Mouse (Mus musculus) gastrocnemius, postnatal 10 days (tissue): ENCODE results near the gene Vps4b. TPM values are rescaled to one million over a fixed set of nuclear protein-coding genes. Genes with fewer than 3 reads are reported as not detected.

ENCODE experiments used
- DNase-seq: peaks from one replicate; pipeline ENCODE4 v3.0.0; 2021; ENCODE audit warnings: mixed read lengths
- long read RNA-seq, 2 experiments: library from polyadenylated mRNA; stranded (forward); transcript quantifications; one replicate each; pipeline ENCODE4 v2.0.0; 2021
- total RNA-seq, 2 experiments: library from RNA; stranded (reverse); gene quantifications; 2 replicates each; pipeline ENCODE4 v1.2.3; 2021

Gene Vps4b
- 10 to 100 TPM; 31.6 to 39.2 TPM for total RNA-seq
- long read RNA-seq, experiment 1, full-length matches to known transcripts = 33 of 36 reads
- long read RNA-seq, experiment 1, partial matches to known transcripts = 1 of 36 reads
- long read RNA-seq, experiment 1, other reads (novel, unspliced or antisense) = 2 of 36 reads
- long read RNA-seq, experiment 2, full-length matches to known transcripts = 29 of 34 reads
- long read RNA-seq, experiment 2, partial matches to known transcripts = 2 of 34 reads
- long read RNA-seq, experiment 2, other reads (novel, unspliced or antisense) = 3 of 34 reads

DNA sequence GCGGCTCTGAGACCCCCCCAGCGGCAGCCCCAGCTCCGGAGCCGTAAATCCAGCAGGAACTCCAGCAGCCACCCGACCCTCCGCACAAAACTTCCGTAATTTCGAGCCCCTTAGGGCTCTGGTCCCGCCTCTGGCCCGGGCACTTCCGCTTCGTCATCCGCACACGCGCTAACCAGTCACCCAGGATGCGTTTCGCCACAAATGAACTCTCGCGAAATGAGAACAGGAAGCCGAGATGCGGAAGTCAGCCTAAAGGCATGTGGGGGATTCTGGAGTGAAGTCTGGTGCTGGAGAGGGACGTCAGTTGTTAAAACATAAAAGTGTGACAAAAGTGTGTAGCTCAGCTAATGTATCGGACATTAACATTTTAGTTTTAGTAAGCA, at the start of gene Vps4b:
Gene Vps4b (minus strand): TSS at position 187 of the 383 bp plus-strand sequence.
- DNase-seq = peak; percentile 85

DNA sequence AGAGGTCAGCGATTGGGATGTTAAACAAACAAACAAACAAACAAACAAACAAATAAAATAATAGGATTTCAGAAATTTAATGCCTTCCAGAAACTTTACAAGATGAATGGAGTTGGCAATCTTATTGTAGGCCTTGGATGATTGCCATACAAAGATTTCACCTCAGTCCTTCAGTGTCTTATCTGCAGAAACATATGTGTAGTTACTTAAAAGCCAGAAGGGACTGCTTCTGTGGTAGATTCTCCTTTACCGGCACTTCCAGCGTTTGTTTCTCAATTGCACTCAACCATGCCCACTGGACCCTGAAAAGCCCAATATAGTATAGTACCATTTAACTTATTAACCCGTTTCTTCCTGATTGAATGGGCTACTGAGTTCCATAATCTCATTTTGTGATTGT, 32.3 kb upstream of the Vps4b start:
- no peak for DNase-seq

DNA sequence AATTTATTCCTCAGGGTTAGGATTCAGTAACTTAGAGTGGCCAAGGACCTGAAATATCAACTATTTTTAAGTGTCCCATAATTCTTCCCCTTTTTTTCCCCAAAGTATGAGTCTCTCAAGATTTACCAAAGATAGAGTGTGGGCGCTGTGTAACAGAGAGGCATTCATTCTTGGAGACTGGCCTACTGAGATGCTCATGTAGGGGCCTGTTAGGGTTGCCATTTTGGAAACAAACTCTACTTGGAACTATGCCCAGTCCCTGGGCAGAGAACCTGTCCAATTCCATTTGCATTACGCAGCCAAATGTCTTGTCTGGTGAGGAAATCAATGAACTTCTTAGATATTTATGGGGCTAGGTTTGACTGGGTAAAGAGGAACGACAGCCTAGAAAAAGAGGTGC, 25.8 kb upstream of the Vps4b start:
- no peak for DNase-seq

DNA sequence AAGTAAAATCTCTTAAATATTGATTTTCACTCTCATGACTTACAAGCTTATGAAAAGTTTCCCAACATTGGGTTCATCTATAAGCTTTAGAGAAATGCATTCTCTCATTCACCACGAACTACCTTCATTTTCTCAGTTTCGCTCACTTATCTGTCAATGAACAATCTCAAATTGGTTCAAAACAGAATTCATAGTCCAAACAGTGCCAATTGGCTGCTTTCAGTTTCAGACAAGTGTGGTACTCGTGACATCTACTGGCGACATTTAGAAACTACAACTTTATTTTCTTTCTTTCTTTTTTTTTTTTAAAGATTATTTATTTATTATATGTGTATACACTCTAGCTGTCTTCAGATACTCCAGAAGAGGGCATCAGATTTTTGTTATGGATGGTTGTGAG, 21.8 kb upstream of the Vps4b start:
- no peak for DNase-seq

DNA sequence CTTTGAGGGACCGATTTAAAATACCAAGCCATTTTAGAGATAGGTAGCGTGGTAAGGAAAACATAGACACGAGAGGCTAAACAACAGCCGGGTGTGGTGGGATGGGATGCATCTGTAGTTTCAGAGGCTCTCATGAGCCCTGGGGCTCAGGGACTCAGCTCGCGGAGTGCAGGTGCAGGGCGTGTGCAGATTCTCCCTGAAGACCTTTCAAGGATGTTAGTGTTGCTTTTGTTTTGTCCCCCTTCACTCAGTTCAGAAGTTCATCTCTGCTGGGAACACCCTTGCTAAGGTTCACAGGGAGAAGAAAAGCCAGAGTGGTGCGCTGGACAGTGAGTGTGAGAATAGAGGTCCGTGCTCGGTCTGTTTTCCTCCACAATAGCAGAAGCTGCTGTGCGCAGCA, 20.2 kb upstream of the Vps4b start:
- no peak for DNase-seq

DNA sequence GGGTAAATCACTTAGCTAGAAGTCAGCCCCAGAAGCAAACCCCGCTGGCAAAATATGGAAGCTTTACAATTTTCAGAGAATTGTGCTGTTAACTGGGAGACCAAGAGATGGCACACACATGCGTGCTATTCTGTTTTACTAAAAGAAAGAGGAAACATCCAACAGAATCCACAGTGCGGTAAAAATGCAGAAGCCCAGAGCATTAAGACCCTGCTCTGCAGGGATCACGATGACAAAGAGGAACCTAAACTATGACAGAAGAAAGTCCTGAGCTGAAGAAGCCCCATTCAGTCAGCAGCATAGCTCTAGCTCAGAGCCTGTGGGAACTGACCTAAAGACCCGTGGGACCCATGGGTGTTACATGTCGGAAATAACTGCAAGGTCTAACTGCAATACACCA, 18.7 kb upstream of the Vps4b start:
- DNase-seq = no peak

DNA sequence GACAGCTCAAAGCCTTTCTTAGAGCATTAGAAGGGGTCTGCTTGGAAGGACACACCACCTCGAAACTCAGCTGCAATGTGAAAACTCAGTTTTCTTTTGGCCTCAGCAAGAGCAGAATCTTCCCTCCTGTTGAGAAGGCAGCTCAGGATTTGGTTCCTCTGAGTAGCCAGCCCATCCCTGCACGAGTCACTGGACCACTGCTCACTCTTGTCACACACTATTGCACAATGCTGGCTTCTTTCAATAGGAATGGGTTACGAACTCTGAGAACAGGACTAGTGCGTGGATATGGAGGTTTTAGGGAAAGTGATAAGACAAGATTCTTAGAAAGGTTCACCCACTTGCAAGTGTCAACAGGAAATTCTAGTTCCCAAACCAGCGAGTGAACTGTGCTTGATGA, 18.3 kb upstream of the Vps4b start:
- DNase-seq = no peak

DNA sequence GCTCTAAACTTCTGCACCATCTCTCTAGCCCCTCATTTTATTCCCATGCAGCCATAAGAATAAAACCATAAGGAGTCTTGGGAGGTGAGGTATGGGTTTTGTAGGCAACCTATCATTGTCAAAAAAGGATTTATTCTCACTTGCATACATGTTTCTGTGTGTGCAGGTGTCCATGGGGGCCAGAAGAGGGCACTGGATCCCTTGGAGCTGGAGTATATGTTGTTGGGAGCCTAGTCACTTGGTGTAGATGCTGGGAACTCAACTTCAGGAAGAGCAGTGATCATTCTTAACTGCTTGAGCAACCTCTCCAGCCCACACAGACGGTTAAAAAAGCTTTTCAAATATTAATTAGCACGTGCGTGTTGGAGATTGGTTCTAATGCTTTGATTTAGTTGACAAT, 3.4 kb upstream of the Vps4b start:
- no peak for DNase-seq

DNA sequence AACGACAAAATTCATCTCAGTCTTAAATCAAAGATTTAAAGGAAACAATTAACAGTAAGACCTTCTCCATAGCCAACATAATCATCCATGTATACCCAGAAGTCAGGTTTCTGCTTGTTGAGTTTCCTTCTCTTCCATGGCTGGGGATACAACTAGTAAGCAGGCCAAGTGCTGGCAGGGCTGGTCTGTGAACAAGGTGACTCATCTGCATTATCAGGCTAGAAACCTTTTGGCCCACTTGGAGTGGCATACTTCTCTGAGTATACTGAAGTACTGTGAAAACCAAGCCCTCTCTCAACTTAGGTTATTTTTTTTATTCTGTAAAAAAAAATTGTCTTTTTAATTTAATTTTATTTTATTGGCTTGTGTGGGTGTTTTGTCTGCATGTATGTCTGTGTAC, 2.9 kb upstream of the Vps4b start:
- DNase-seq = no peak

DNA sequence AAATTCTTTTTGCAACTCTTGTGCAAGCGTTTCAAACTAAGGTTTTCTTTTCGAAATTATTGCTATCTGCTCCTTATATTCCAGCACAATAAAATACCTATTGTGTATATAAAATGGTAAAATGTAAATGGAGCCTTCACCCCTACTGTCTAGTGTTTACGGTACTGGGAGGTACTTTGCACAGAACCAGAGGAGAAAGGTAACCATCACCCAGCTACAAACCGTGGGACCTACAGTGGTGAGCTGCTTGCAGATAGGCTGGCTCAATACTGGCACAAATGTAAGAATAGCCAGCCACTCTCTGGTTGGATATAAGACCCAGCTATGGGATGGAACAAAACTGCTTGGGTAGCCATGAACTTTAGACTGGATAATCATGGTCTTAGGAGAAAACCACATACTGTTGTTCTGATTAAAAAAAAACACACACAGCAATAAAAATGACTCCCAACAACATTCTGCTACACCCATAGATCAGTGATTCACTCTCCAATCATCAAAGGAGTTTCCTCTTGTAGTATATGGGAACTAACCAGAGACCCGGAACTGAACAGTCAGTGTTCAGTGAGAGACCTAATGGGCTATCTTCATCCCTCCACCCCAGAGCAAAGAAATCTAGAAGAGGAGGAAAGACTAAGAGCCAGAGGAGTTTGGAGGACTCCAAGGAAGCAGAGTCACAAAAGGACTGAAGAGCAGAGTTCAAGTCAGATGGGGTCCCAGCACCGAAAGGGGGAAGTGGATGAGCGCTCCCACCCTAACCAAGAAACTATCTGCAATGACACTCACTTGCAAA, 655 bp upstream of the Vps4b start:
- no peak for DNase-seq

DNA sequence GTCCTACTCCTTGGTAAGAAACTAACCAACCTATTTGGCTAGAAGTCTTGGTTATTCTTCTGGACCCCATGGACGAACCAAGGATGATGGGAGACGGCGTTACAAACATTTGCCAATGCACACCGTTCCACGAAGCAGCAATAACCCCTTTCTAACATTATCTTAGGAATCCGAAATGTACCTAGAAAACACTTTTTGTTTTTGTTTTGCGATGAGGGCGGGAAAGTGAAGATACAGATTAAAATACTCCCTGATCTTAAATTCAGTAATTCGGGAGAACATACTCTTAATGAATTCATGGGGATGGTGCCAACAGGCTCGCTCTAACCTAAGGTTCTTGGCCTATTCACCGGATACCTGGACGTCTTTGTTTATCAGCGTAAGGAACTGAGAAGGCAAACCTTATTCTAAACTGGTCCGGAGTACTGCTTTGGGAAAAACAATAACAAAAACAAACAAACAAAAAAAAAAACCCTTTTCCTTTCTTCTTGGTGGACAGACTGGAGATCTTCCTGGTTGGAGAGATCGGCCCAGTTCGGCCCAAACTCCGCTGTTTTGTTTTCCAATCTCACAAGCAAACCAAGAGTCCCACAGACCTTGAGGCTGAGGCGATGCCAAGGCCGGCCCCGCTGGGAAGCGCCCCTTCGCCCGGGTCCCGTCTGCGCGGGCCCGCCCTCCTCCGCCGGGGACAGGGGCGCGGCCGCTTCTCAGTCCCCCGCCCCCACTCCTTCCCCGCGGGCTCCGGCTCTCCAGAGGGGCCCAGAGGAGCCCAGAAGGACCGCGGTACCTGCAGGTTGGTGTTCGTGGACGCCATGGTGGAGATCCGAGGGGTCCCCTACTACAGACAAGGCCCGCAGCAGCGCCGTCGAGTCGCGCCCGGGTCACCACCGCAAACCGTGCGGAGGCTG, 640 bp downstream of the Vps4b start:
- peak; percentile 63 for DNase-seq

DNA sequence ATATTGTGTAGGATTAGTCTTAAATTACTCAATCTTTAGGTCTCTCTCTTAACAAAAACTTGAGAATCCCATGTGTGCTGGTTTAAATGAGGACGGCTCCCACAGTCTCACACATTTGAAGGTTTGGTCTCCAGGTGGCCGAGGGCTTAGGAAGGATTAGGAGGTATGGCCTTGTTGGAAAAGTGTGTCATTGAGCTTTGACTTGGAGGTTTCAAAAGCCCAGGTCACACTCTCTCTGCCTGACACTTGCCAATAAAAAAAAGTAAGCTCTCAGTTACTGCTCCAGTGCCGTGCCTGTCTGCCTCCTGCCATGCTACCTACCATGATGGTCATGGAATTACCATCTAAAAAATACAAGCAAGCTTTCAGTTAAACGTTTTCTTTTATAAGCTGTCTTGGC, 21.6 kb downstream of the Vps4b start:
- no peak for DNase-seq

DNA sequence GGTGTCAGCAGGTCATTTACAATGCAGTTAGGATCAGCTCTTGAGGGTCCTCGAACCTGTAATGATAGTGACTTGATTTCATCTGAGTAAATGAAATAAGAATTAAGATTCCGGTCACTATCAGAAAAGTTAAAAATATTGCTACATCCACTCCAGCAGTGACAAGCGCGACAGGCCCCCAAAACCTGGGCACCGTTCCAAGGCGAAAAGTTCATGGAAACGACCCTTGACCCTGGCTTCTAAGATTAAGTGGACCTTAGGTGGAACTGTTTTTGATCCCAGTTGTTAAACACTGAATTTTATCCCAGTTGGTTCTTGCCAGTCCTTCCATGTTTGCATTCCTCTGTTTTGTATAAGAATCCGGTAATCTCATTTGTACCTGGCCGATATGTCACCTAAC, 22.4 kb downstream of the Vps4b start:
- DNase-seq = no peak

DNA sequence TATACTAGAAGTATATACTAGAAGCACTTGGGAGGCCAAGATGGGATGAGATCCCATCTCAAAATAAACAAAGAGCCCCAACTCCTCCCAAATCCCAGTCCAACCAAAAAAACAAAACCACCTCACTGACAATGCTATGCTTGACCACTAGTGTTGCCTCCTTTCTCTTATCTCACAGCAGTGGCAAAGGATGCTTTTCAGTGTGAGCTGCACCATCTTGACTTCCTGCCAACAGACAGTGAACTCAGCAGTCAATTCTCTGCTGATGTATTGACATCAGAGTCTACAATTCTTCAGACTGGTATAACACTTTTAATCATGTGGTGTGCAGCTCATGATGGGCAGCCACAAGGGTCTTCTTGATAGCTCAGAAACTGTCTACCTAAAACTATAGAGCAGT, 27.8 kb downstream of the Vps4b start:
- DNase-seq = no peak

DNA sequence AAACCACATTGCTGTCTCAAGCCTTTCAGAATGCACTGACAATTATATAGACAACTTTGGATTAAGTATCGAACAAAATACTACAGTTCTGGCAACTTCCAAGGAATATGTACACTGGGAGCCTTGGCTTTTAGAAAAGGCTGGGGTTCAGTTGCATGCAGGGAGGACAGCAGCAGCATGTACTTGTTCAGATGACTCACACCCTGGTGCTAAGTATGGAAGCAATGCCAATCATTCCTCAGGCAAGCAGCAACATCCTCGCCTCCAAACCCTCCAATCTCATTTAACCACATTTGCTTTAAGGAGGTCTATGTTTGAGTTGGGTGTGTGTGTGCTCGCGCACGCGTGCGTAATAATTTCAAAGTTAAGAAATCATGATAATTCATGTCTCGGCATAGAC, 30.8 kb downstream of the Vps4b start:
- no peak for DNase-seq

DNA sequence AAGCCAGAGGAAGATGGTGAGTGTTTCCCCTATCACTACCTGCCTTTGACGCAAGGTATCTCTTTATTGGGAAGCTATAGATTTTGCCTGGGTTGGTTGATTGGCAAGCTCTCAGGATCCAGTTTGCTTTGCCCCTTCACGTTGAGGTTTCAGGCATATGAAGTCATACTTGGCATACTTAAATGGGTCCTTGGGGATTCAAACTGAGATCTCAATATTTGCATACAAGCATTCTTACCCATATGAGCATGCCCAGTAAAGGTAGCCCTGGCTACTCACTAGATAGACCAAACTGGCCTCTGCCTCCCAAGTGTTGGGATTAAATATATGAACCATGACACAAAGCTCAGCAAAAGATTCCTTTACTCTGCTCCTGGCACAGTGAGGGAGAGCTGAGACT, 31.7 kb downstream of the Vps4b start:
- DNase-seq = no peak

DNA sequence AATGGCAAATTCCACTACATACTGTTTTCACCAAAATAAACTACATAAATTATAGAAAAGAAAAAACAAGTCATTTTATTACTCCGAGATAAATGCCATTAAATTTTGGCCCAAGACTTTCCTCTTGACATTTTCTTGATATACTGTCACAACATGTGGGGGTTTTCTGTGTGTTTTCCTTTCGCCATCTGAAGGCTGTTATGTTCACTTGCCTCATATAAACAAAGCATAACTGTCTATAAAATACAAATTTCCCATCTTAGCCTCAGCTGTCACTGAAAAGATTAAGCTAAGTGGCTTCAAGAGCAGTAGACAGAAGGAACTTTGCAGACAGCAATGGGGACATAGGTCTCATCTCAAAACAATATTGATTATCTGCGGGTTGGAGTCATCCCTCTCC, 32.2 kb downstream of the Vps4b start:
- no peak for DNase-seq

DNA sequence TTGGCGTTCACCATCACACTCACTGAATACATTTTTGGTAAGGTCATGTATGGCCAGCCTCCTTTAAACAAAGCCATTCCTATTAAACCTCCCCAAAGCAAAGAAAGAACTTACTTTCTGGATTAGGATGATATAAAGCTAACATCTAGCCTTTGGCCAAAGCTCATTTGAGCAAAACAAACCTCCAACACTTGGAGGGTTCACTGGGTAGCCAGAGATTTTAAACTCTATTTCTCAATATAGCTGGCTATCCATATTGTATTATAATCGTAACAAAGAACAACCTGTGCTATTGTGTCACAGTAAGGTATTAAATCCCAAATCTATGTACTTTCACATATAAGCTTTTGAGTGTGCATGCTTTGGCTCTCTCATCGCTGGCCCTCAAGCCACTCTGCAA, 35.8 kb downstream of the Vps4b start:
- no peak for DNase-seq

DNA sequence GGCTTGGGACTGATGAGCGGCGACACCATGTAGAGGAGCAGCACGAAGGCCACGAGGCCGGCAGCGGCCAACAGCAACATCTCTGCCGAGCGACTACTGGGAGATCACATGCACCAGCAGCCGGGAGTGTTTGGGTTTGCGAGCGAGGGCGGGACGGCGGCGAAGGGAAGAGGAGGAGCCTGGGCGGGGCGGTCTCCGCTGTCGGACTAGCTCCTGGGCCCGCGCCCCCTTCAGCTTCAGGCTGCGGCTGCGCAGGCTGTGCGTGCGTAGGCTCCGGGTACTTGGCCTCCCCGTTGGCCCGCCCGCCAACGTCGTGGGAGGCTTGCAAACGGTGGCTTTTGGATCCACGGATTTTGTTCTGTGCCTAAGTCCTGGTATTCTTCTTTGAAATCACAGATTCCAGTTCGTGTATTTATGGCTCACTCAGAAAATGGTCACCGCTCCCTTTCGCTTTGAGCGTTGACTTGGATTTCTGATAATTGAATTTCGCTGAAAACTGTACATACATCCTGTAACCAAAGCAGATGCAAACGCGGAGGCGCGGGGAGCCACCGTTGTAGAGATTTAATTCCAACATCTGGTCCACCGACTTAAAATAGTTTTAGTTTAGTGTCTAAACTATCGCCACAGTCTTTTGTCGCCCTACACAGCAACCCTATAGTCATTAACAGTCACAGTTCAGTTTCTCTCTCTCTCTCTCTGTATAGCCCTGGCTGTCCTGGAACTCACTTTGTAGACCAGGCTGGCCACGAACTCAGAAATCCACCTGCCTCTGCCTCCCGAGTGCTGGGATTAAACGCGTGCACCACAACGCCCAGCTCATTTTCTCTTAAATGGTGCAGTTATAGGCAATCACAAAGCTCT, 36.7 kb downstream of the Vps4b start, which contains the start of gene Kdsr:
Gene Kdsr (minus strand): TSS at position 156 of the 864 bp plus-strand sequence.
- peak; percentile 95 for DNase-seq

DNA sequence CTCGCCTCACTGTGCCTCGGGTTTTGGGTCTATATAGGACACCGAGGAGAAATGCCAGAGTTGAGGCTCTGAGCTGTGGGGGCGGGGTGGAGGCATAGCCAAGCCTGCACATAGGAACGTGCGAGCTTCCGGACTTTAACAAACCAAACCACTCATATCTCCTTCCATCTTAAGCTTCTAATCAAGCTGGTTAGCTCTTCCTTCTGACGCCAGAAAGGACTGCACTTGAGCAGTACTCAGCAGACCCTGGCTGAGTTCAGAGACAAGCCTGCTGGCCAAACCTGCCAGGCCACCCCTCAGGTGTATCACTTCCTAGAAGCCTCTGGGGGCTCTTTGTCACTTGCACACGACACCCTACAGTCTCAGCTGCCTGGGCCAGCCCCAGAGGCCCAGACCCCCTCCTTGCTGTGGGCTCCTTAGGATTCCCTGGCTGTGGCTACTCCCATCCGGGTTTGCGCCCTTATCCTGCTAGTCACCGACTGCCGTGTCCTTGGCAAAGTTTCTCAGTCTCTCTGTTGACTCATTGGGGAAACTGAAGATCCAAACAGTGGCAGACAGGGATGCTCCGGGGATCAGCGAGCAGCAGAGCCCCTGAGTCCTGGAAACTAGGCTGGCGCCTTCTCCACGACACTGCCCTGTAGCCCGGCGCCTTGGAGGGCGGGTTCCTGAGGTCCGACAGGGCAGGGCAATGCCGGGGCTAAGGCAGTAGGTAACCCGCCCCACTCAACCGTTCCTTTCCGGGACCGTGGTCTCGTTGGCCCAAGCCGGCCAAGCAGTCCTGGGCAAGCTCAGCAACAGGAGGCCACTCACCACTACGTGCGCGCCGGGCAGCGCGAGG, 37.6 kb downstream of the Vps4b start:
- DNase-seq = peak; percentile 15

DNA sequence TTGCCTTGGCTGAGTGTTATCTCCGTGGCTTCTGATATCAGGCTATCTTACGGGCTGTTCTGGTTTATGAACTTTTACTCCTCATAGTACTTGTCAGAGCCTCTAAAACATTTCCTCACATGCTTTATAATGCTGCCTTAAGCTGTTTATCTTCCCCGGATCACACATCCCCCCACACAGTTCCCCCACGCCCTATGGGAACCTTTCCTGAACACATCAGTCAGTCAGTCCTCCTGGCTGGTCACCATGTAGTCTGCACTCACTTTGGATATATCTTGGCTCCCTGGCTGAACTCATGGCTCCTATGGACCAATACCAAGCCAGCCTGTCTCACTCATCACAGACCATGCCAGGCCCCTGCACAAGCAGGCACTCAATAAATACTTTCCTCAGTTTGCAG, 39.9 kb downstream of the Vps4b start:
- DNase-seq = no peak
